Mouse (Mus musculus): Measurements from ENCODE around the gene Cpa1.

The Cpa1 gene

GRCm38 (mm10) chr6:30621986-30622389 lies 17.0 kb upstream of the Cpa1 start:
- no peak for DNase-seq

DNA sequence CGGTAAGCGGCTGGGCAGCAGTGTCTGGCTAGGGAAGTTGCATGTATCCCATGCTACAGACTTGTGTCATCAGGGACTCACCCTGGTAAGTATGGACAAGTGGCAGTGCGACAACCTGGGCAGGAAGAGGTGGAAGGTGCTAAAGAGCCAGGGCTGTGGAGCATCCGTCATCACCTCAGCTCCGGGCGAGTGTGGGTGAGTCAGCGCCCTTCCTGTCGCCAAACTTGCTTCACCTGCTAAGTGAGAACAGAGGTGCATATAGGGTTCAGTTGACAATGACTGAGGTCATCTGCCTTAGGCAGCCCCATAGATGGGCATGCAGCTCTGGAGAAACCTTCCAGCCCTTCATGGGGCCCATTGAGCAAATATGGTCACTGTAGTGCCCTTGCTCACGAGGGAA lies 14.3 kb upstream of the Cpa1 start:
- DNase-seq = no peak

- DNase-seq = no peak
Observed at GRCm38 (mm10) chr6:30628152-30628551, 10.9 kb upstream of the Cpa1 start.

DNA sequence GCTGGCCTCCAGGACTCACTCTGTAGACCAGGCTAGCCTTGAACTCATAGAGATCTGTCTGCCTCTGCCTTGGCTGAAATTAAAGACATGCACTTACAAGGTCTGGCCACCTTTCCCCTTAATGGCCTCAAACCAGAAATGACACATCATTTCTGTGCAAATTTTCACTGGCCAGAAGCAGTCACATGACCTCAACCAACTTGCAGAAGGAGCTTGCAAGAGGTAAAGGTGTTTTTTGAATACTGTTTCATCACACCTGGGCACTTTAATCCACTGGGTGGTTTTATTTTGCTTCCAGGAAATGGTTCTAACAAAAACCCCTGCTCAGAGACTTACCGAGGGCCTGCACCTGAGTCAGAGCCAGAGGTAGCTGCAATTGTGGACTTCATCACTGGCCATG lies 9.0 kb upstream of the Cpa1 start:
- no peak for DNase-seq

DNA sequence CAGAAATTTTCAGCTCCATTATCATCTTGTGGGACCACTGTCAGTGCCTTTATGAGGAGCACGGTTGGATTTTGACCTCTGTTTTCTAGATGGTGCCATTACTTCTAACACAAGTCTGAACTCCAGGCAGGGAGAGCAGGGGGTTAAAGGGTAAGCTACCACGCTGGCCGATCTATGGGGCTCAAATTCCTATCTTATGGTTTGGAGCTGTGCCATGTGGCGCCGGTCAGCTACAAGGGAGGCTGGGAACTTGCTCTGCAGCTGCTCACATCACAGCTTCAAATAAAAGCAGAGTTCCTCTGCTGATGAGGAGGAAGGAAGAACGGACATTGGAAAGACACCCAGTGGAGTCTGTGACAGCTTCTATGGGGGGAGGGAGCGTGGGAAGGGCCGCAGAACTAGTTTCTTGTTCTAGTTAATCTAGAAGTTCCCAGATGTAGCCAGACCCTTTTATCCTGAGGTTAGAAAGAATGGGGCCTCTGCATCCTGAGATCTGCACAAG lies 3.6 kb upstream of the Cpa1 start:
- DNase-seq = no peak

GRCm38 (mm10) chr6:30636186-30636842 lies 2.7 kb upstream of the Cpa1 start:
- no peak for DNase-seq

- DNase-seq = no peak
Observed at GRCm38 (mm10) chr6:30643694-30644460, 4.9 kb downstream of the Cpa1 start.

DNA sequence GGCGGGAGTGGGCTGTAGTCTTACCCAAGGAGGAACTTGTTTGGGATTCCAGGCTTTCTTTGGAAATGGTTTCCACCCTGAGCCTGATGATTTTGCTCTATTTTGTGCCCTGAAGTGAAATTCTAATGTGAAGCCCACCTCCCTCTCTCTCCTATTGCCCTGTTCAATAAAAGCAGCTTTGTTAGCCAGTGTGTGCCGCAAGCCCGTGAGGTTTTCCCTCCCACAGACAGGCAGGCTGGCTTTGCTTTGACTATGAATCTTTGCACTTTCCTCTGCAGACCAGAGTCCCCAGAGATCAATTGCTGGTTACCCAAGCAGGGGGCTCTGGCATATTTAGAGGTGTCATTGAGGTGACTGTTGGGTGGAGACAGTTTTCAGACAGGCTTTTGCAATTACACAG lies 5.4 kb downstream of the Cpa1 start:
- DNase-seq = no peak

DNA sequence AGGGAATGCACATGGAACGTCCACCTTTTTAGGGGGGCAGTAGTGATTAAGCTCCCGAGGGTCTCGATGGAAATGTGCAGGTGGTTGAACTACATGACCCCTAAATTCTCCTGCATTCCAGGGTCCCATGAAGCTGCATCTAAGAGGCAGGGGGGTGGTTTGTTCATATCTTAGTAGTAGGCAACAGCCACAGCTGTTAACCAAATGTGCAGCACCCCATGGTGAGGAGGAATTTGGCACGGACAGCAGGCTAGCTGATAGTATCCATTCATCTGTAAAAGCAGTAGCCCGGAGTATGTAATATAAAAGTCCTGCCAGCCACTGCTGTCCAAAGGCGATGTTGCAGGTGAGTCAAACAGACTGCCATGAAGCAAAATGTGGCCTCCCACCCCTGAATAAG lies 6.4 kb downstream of the Cpa1 start:
- DNase-seq = no peak

DNA sequence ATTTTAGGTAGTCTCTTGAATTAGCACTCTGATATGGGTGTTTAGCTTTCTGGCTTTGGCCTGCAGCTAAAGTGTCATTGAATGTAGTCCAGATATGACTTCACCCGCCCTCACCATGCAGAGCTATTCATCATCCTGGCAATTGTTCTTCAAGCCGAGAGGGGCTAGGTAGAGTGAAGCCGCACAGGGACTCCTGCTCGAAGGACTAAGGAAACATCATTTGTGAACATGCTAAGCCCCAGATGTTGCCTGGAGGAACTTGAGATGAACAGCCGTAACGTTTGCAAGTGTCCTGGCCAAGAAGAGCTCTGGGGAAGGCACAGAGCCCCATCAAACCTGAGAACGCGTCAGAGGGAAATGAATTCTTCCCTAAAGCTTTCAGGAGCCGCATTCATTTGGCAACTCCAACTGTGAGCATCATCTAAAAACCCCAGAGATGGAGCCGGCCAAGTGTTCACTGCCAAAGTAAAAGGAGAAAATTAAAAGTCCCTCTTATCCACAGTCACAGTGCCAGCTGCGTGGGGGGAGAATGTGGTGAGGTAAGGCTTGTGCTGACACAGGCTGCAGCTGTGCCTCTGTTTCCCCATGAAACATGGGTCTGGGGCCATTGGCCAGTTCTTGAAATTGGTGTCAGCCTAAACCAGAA lies 10.8 kb downstream of the Cpa1 start:
- DNase-seq = no peak

GRCm38 (mm10) chr6:30652425-30653188 lies 13.6 kb downstream of the Cpa1 start:
- DNase-seq = no peak

DNA sequence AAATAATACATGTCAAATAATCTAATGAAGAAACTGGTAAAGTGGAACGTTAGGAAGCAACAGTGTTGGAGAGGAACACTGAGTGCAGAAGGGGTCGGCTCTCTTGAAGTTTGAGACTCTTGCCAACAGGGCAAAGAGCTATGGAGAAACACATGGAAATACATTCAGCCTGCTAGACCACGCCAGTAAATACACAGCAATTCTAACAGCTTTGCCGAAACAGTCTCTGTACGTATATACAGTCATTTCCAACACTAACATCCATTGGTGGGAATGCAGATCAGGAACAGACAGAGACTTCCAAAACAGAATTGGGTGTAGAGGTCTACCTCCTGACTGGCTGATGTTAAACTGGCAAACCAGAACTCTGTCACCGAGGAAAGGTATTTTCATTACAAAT lies 14.5 kb downstream of the Cpa1 start:
- no peak for DNase-seq

DNA sequence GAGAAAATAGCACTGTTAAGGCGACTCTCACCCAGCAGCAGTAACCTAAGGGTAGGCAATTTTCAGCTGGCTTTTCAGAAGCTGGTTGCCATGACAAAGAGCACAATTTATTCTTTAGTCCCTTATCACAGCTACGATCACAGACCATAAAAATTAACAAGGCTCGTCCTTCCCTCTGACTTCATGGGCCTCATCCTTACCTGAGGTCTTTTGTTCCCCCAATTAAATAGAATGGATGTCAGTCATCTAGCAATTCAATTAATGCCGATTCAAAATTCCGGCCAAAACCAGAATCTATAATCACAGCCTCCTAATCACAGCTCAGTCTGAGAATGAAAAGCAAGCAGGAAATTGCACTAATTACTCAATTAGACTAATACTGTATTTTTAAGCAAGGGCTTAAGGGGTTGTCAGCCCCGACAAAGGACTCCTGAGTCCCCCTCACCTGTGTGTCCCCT lies 15.4 kb downstream of the Cpa1 start:
- no peak for DNase-seq

DNA sequence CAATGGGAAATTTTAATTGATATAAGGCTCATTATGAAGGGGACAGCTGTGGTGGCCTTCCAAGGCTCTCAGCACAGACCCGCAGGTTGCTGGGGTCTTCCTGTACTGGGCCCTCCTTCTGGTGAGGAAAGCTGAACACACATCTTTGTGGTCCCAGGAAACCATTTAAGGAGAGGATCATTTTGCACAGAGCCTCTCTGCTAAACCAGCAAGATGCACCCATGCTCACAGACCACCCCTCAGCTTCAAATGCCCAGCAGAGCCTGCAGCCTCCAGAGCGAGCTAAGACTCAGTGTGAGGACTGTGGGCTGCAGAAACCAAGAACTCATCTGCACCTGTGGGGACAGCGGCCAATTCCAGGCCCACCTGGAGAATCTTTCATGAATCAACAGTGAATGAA lies 15.9 kb downstream of the Cpa1 start:
- DNase-seq = no peak

GRCm38 (mm10) chr6:30657279-30657678 lies 18.3 kb downstream of the Cpa1 start:
- no peak for DNase-seq

GRCm38 (mm10) chr6:30658619-30659018 lies 19.6 kb downstream of the Cpa1 start:
- no peak for DNase-seq

GRCm38 (mm10) chr6:30664776-30665175 lies 25.8 kb downstream of the Cpa1 start:
- no peak for DNase-seq

- DNase-seq = no peak
Observed at GRCm38 (mm10) chr6:30665296-30665695, 26.3 kb downstream of the Cpa1 start.

DNA sequence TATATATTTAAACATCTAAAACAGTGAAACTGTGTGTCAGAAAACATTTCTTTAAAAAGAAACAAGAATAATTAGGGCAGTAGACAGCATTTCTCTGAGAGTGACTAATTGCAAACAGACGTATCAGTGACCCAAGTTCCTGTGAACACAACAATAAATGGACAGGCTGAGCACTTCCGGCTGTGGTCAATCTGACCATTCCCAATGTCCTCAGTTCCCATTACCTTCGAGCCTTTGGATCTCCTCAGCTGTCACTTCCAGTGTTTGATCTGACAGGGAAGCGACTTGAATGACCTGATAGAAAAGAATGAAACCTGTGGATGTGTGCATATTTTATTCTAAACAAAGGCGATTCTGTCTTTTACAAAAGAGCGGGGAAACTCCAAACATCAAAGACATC lies 27.0 kb downstream of the Cpa1 start:
- DNase-seq = no peak

GRCm38 (mm10) chr6:30667585-30667984 lies 28.6 kb downstream of the Cpa1 start:
- no peak for DNase-seq

- DNase-seq = no peak
Observed at GRCm38 (mm10) chr6:30671696-30672095, 32.7 kb downstream of the Cpa1 start.

GRCm38 (mm10) chr6:30673764-30674561 lies 34.9 kb downstream of the Cpa1 start:
- DNase-seq = peak; percentile 13

Measured in liver (tissue).